Comparison of ENCODE assay signal across 7 mouse cellular contexts in the genomic region with DNA sequence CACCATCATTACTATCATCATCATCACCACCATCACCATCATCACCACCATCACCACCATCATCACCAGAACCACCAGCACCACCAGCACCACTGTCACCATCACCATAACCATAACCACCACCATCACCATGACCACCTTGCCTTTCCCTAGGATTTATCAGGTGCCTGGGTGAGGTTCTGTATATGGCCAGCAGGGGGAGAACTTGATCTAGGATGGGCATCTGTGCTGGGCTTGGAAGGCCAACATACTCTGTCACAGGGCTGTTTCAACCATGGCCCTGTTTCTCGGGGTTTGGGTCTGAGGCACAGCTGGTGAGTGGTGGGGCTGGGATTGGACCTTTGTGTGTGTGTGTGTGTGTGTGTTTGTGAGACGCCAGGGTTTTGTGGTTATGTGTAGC. TPM values are rescaled to one million over a fixed set of nuclear protein-coding genes. Genes with fewer than 3 reads are reported as not detected.
A peak's percentile ranks its signal among the peaks of the same experiment; 100 is the strongest.
DNase-seq lines count a peak whose midpoint lies in the region; ATAC-seq and TF ChIP-seq lines count a peak whose summit lies in the region.

No protein-coding gene starts in this region.

- no peak overlapping the region for H3K9ac ChIP-seq in intestine, postnatal 0 days (ENCODE audit: low read depth, low read length)
- no peak overlapping the region for H3K9ac ChIP-seq in intestine, embryonic 16.5 days (ENCODE audit: low read depth, low read length)

- no peaks in the 10 kb centered on the region for H3K79me3 ChIP-seq in C2C12 (ENCODE audit: low read depth)

- H3K4me3 ChIP-seq in intestine, postnatal 0 days (ENCODE audit: low read depth, low read length) = no peak overlapping the region
- H3K4me3 ChIP-seq in intestine, embryonic 16.5 days (ENCODE audit: low read length) = no peak overlapping the region
- H3K4me3 ChIP-seq in C2C12 (ENCODE audit: insufficient read depth, poor library complexity, severe bottlenecking) = no peak overlapping the region
- H3K4me3 ChIP-seq in E14TG2a.4 (replicated peaks; ENCODE audit: low read length) = no peak overlapping the region
- H3K4me3 ChIP-seq in megakaryocyte, embryonic 14.5 days (replicated peaks) = peak overlapping the region; percentile 62

- H3K4me2 ChIP-seq in intestine, postnatal 0 days (replicated peaks; ENCODE audit: low read depth) = no peak overlapping the region
- no peak overlapping the region for H3K4me2 ChIP-seq in intestine, embryonic 16.5 days (ENCODE audit: low read depth, low read length)

- H3K9me3 ChIP-seq in intestine, postnatal 0 days (ENCODE audit: control insufficient read depth) = no peaks in the 10 kb centered on the region
- no peaks in the 10 kb centered on the region for H3K9me3 ChIP-seq in intestine, embryonic 16.5 days (ENCODE audit: control insufficient read depth, low read length)
- H3K9me3 ChIP-seq in E14TG2a.4 (ENCODE audit: low read length) = no peaks in the 10 kb centered on the region
- H3K9me3 ChIP-seq in megakaryocyte, embryonic 14.5 days = peaks cover 4% of the 10 kb centered on the region

- H3K4me1 ChIP-seq in intestine, postnatal 0 days (replicated peaks; ENCODE audit: control insufficient read depth, insufficient read depth, low read length) = no peaks in the 10 kb centered on the region
- H3K4me1 ChIP-seq in intestine, embryonic 16.5 days (ENCODE audit: control insufficient read depth, insufficient read depth, low read length) = no peaks in the 10 kb centered on the region
- peaks cover 22% of the 10 kb centered on the region; the same call in 1 of the 2 replicates for H3K4me1 ChIP-seq in E14TG2a.4 (replicated peaks; ENCODE audit: low read depth, low read length)
- H3K4me1 ChIP-seq in megakaryocyte, embryonic 14.5 days = peaks cover 88% of the 10 kb centered on the region

- H3ac ChIP-seq in C2C12 (ENCODE audit: control insufficient read depth, insufficient read length, low read depth) = no peak overlapping the region

- H3K27ac ChIP-seq in intestine, postnatal 0 days (ENCODE audit: low read depth, low read length) = no peak overlapping the region
- H3K27ac ChIP-seq in intestine, embryonic 16.5 days (ENCODE audit: low read length) = no peak overlapping the region

- TF ChIP-seq CTCF in intestine, postnatal 0 days (IDR thresholded peaks at IDR 0.05; ENCODE audit: low read depth) = peak; percentile 77
- TF ChIP-seq CTCF in C2C12 (IDR thresholded peaks at IDR 0.05; ENCODE audit: control insufficient read depth, insufficient read depth, insufficient read length) (peak; percentile 28), E14TG2a.4 (conservative IDR thresholded peaks at IDR 0.05; ENCODE audit: low read length) (peak; percentile 94)

- WGBS in intestine, postnatal 0 days = 77% methylated on average over 2 of the region's 2 CpGs
- 75% methylated on average over 2 of the region's 2 CpGs for WGBS in intestine, embryonic 16.5 days

- no peaks in the 10 kb centered on the region for H3K27me3 ChIP-seq in intestine, postnatal 0 days (replicated peaks; ENCODE audit: control insufficient read depth, insufficient read depth, low read length)
- H3K27me3 ChIP-seq in intestine, embryonic 16.5 days (replicated peaks; ENCODE audit: control insufficient read depth, insufficient read depth, low read length) = no peaks in the 10 kb centered on the region
- H3K27me3 ChIP-seq in C2C12 (ENCODE audit: control insufficient read depth, insufficient read depth, insufficient read length) (peaks cover 9% of the 10 kb centered on the region), E14TG2a.4 (ENCODE audit: insufficient read depth, low read length) (0 out of 2 replicates have a peak, but pooled peaks cover 3% of the 10 kb centered on the region)
- peaks cover 13% of the 10 kb centered on the region for H3K27me3 ChIP-seq in megakaryocyte, embryonic 14.5 days (replicated peaks)

- no peak for ATAC-seq in intestine, postnatal 0 days
- no peak for ATAC-seq in intestine, embryonic 16.5 days
- ATAC-seq in erythroblast, adult 5-6 weeks (replicated peaks; ENCODE audit: low FRiP score, poor library complexity, severe bottlenecking) = 0 out of 2 replicates have a peak, but pooled peaks have one; percentile 47

- H3K36me3 ChIP-seq in intestine, postnatal 0 days (ENCODE audit: control insufficient read depth, insufficient read depth) = no peaks in the 10 kb centered on the region
- no peaks in the 10 kb centered on the region for H3K36me3 ChIP-seq in intestine, embryonic 16.5 days (ENCODE audit: control insufficient read depth, insufficient read depth, low read length)
- H3K36me3 ChIP-seq in C2C12 (ENCODE audit: control insufficient read depth, insufficient read depth) = no peaks in the 10 kb centered on the region
- H3K36me3 ChIP-seq in E14TG2a.4 (ENCODE audit: insufficient read depth, low read length) = no peaks in the 10 kb centered on the region
- no peaks in the 10 kb centered on the region for H3K36me3 ChIP-seq in megakaryocyte, embryonic 14.5 days (replicated peaks; ENCODE audit: low read length)

- peak; percentile 81 for DNase-seq in thymus, postnatal 0 days (ENCODE audit: low spot score)

- no peaks in the 10 kb centered on the region for H3K79me2 ChIP-seq in C2C12 (ENCODE audit: control insufficient read depth, insufficient read depth)

TF ChIP-seq in C2C12, 6 proteins besides CTCF, POLR2A, EP300 and RAD21:
- no peak for TF ChIP-seq CEBPB (IDR thresholded peaks at IDR 0.05; ENCODE audit: low read depth)
- no peak for TF ChIP-seq MYOD1 (IDR thresholded peaks at IDR 0.05; ENCODE audit: control insufficient read depth, insufficient read length, low read depth)
- no peak for TF ChIP-seq USF1 (IDR thresholded peaks at IDR 0.05; ENCODE audit: low read depth)
- TF ChIP-seq MYOG (IDR thresholded peaks at IDR 0.05; ENCODE audit: control insufficient read depth, extremely low read depth, insufficient read length) = no peak
- no peak for TF ChIP-seq FOSL1 (IDR thresholded peaks at IDR 0.05; ENCODE audit: insufficient read depth, low read length, poor library complexity, severe bottlenecking)
- TF ChIP-seq MAX (IDR thresholded peaks at IDR 0.05) = no peak
TF ChIP-seq in C2C12: peak in this region for 0.

RNA-seq across cellular contexts. Expression of a gene that starts 16.6 kb away (rescaled TPM):
- polyA plus RNA-seq in intestine, postnatal 0 days (2015; fragmentation: Nextera tagmentation; extraction: Ambion mirVana) = 25.7 and 27.7 TPM in 2 replicates
- 33.1 and 38.7 TPM in 2 replicates for polyA plus RNA-seq in intestine, embryonic 16.5 days (2015; fragmentation: Nextera tagmentation; extraction: Ambion mirVana)
- 0.08 TPM for polyA plus RNA-seq in C2C12 (2012; fragmentation: generic; extraction: Trizol)
- total RNA-seq in erythroblast, adult 5-6 weeks (2015; ENCODE audit: low replicate concordance) = 171 and 179 TPM in 2 replicates
- total RNA-seq in erythroblast, adult 5-6 weeks (2017; ENCODE audit: low replicate concordance) = 42.5 and 62.7 TPM in 2 replicates
- 2,077 and 24,581 TPM in 2 replicates for polyA plus RNA-seq in megakaryocyte, embryonic 14.5 days (2012; ENCODE audit: insufficient read depth, low replicate concordance)
- 668 and 754 TPM in 2 replicates for polyA plus RNA-seq in thymus, postnatal 0 days (2015; fragmentation: Nextera tagmentation; extraction: Ambion mirVana)

RNA-seq across cellular contexts. Expression of a gene that starts 47.8 kb away (rescaled TPM):
- polyA plus RNA-seq in intestine, postnatal 0 days (2015; fragmentation: Nextera tagmentation; extraction: Ambion mirVana) = not detected in 2 replicates
- polyA plus RNA-seq in intestine, embryonic 16.5 days (2015; fragmentation: Nextera tagmentation; extraction: Ambion mirVana) = not detected in 2 replicates
- polyA plus RNA-seq in C2C12 (2012; fragmentation: generic; extraction: Trizol) = not detected
- not detected in 2 replicates for total RNA-seq in erythroblast, adult 5-6 weeks (2015; ENCODE audit: low replicate concordance)
- not detected in 2 replicates for total RNA-seq in erythroblast, adult 5-6 weeks (2017; ENCODE audit: low replicate concordance)
- polyA plus RNA-seq in megakaryocyte, embryonic 14.5 days (2012; ENCODE audit: insufficient read depth, low replicate concordance) = 1.1 and 4.1 TPM in 2 replicates
- polyA plus RNA-seq in thymus, postnatal 0 days (2015; fragmentation: Nextera tagmentation; extraction: Ambion mirVana) = 0.44 and 0.48 TPM in 2 replicates

Comparison
In these comparisons a context has a peak if more than half of its experiments do, and no peak if none do; other contexts are left out.
1. CTCF ChIP-seq: peak in every context shown above with its lines; median percentile 94 in E14TG2a.4; 77 in intestine, postnatal 0 days; 28 in C2C12.
2. RNA of a gene that starts 16.6 kb away (polyA plus RNA-seq): 2,077 to 24,581 TPM in megakaryocyte, embryonic 14.5 days, 668 to 754 TPM in thymus, postnatal 0 days, 33.1 to 38.7 TPM in intestine, embryonic 16.5 days and 25.7 to 27.7 TPM in intestine, postnatal 0 days; 0.08 TPM in C2C12 (single experiment); every median in the first group is over 10 times any median in the second.